Mouse (Mus musculus) urinary bladder, postnatal 10 days (tissue): ENCODE results near the gene Gm21977.
"Not testable (repeated sequence)": the region's sequence is repeated elsewhere in the genome, so short reads cannot be mapped to it uniquely, and the experiment has no call there.

Source experiments
- DNase-seq: peaks from one replicate; pipeline ENCODE4 v3.0.0; 2022; ENCODE audit warnings: low spot score

Gm21977 gene

DNA sequence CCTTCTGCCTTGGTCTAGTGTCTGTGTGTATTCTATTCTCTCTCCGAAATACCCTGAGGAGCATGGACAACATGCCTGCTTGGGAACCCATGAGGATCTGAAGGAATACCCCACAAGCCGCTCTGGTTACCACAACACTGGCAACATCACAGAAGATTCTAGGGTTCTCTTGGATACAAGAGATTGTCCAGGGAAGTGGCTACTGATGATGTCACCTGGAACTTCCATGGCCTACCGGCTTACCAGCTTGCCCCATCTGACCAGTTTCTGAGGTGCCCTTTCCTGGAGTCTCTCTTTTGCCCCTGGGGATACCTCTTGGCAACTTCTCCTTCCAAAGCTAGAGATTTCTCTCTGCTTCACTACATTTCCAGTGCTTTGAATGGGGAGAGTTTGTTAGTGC is at the start of gene Gm21977:
Gene Gm21977, minus strand, starts transcription at position 101 of the 400 bp plus-strand sequence.
- DNase-seq: not testable (repeated sequence)
